Mouse (Mus musculus) small intestine, adult 2 months (tissue): Measurements from ENCODE around the gene Daam1. TPM values are rescaled to one million over a fixed set of nuclear protein-coding genes. Genes with fewer than 3 reads are reported as not detected.

ENCODE experiments used
- H3K27ac ChIP-seq: fragments of 200-500 bp; 2 replicates; pipeline ENCODE4 v1.5.1; 2012; ENCODE audit warnings: low read depth, low read length, control low read depth, inconsistent platforms; ENCODE audit not compliant: insufficient read depth
- H3K27me3 ChIP-seq: fragments of 200-500 bp; 2 replicates; pipeline ENCODE4 v1.6.1; 2012; ENCODE audit warnings: mild to moderate bottlenecking, moderate library complexity, low read length, inconsistent platforms; ENCODE audit not compliant: control insufficient read depth, insufficient read depth
- H3K36me3 ChIP-seq: fragments of 200-500 bp; 2 replicates; pipeline ENCODE4 v1.6.1; 2012; ENCODE audit warnings: mild to moderate bottlenecking, low read length, control low read depth, inconsistent platforms; ENCODE audit not compliant: control insufficient read depth, insufficient read depth
- H3K4me1 ChIP-seq: fragments of 200-500 bp; 2 replicates; pipeline ENCODE4 v1.6.1; 2012; ENCODE audit warnings: low read length, inconsistent platforms, mixed read lengths; ENCODE audit not compliant: control insufficient read depth, insufficient read depth, insufficient read length
- H3K4me3 ChIP-seq: fragments of 200-500 bp; 2 replicates; pipeline ENCODE4 v1.5.1; 2012; ENCODE audit warnings: low read depth, mild to moderate bottlenecking, control low read depth, inconsistent platforms, low read length, moderate library complexity
- CTCF ChIP-seq: fragments of 200-500 bp; IDR thresholded peaks from 2 replicates; pipeline ENCODE4 v1.5.1; 2012; ENCODE audit warnings: low read depth, mild to moderate bottlenecking, control low read depth, inconsistent platforms, low read length, moderate library complexity, mixed read lengths; ENCODE audit not compliant: insufficient replicate concordance, insufficient read length; ENCODE audit errors: extremely low read depth
- POLR2A ChIP-seq: fragments of 200-500 bp; IDR thresholded peaks from 2 replicates; pipeline ENCODE4 v1.6.1; 2012; ENCODE audit warnings: low read depth, mild to moderate bottlenecking, control low read depth, inconsistent platforms, low read length, moderate library complexity
- WGBS: fragments of 180-500 bp; shearing (Covaris S2); methylation state at CpG from one replicate; pipeline ENCODE4 v1.1.7; 2018; 5-methylcytosine and 5-hydroxymethylcytosine counted together
- polyA plus RNA-seq: library from polyadenylated mRNA; depleted of rRNA; stranded (reverse); fragments of >200 nt; gene quantifications from 2 replicates; pipeline ENCODE4 v1.2.3, GENCODE M21; 2012

The Daam1 gene
- polyA plus RNA-seq, 1 experiment, result 2.4 TPM

DNA sequence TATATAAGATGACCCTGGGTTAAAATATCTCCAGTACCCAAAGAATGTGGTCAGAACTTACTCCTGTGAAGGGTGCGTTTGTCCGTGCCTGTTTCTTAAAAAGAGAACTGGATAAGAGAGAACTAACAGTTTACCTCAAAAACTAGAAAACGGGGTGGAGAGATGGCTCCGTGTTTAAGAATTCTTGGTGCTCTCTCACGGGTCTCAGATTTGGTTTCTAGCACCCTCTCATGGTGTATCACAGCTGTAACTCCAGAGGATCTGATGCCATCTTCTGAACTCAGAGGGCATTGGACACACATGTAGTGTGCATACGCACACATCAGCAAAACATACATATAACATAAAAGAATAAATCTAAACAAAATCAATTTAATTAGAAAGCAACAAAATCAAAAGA, 181.2 kb downstream of the Daam1 start:
- no peaks in the 10 kb centered on the region for H3K4me1 ChIP-seq
- H3K27ac ChIP-seq, result no peak overlapping the region
- WGBS, result 93% methylated on average over 6 of the region's 6 CpGs
- H3K4me3 ChIP-seq, result no peak overlapping the region
- H3K27me3 ChIP-seq, result no peaks in the 10 kb centered on the region
- H3K36me3 ChIP-seq, result no peaks in the 10 kb centered on the region
- TF ChIP-seq CTCF (no peak), POLR2A (no peak)

DNA sequence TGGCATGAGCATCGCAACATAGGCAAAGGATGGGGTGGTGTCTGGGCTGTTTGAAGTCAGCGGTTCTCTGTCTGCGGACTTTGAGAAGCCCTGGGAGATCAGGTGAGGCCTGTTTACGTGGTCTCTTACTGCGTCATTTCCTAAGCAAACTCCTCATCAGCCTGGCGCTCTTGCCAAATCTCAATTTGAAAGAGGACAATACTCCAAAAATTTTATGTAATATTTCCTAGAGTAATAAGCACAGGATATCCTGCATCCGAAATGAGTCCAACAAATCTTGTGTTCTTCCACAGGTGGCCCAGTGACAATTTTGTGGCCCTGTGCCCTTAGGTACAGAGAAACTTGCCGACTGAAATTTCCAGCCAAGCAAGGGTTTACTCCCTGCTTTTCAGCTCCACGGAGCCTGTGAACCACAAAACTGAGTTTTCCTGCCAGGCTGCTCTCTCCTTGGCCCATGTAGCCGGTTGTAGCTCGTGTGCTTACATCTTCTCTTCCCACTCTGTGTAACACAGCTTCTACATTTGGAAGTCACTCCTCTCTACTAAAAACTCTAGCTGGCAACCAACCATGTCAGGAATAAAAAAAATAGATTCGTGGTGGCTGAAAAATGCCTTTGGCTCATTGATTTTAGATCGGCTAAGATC, 183.0 kb downstream of the Daam1 start:
- TF ChIP-seq POLR2A (no peak), CTCF (no peak)
- Histone ChIP-seq H3K4me1 (no peaks in the 10 kb centered on the region), H3K27me3 (no peaks in the 10 kb centered on the region), H3K4me3 (no peak overlapping the region), H3K27ac (no peak overlapping the region), H3K36me3 (no peaks in the 10 kb centered on the region)
- WGBS, result 68% methylated on average over 13 of the region's 13 CpGs

DNA sequence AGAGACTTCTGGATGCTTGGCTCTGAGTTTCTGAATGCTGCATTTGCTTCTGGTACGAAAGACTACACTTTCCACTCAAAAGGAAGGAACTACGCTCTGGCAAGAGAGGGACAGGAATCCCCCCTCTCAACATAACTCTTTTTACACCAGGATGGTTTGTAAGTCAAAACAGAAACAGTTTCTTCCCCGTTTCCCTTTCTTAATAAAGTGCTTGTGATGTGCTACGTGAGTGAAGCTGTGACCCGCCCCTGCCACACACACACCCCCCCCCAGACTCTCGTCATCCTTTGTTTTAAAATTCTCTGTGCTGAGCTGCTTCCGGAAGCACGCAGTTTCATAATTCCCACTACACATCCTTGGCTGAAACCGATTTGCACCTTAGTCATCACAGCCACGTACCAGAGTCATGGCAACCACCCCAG, 183.5 kb downstream of the Daam1 start:
- Histone ChIP-seq H3K4me3 (no peak overlapping the region), H3K27me3 (no peaks in the 10 kb centered on the region), H3K36me3 (no peaks in the 10 kb centered on the region), H3K27ac (no peak overlapping the region), H3K4me1 (no peaks in the 10 kb centered on the region)
- TF ChIP-seq POLR2A (no peak), CTCF (no peak)
- WGBS, result 54% methylated on average over 10 of the region's 10 CpGs

- Histone ChIP-seq H3K27me3 (no peaks in the 10 kb centered on the region), H3K36me3 (no peaks in the 10 kb centered on the region), H3K4me3 (no peak overlapping the region), H3K27ac (no peak overlapping the region), H3K4me1 (no peaks in the 10 kb centered on the region)
- 67% methylated on average over 5 of the region's 5 CpGs for WGBS
- TF ChIP-seq POLR2A, result no peak
- no peak for TF ChIP-seq CTCF
Observed at GRCm38 (mm10) chr12:72015296-72015695, 184.4 kb downstream of the Daam1 start.

- H3K4me1 ChIP-seq, result no peaks in the 10 kb centered on the region
- 83% methylated on average over 4 of the region's 4 CpGs for WGBS
- H3K36me3 ChIP-seq, result no peaks in the 10 kb centered on the region
- TF ChIP-seq CTCF (no peak), POLR2A (no peak)
- no peak overlapping the region for H3K4me3 ChIP-seq
- H3K27me3 ChIP-seq, result no peaks in the 10 kb centered on the region
- no peak overlapping the region for H3K27ac ChIP-seq
Observed at GRCm38 (mm10) chr12:72020285-72020684, 189.4 kb downstream of the Daam1 start.

GRCm38 (mm10) chr12:72021543-72021942, 190.7 kb downstream of the Daam1 start:
- H3K27ac ChIP-seq, result no peak overlapping the region
- no peaks in the 10 kb centered on the region for H3K4me1 ChIP-seq
- no peak overlapping the region for H3K4me3 ChIP-seq
- TF ChIP-seq CTCF (no peak), POLR2A (no peak)
- H3K36me3 ChIP-seq, result no peaks in the 10 kb centered on the region
- 37% methylated on average over 5 of the region's 5 CpGs for WGBS
- H3K27me3 ChIP-seq, result no peaks in the 10 kb centered on the region

- TF ChIP-seq CTCF, result no peak
- no peak for TF ChIP-seq POLR2A
- Histone ChIP-seq H3K4me3 (no peak overlapping the region), H3K27ac (no peak overlapping the region), H3K36me3 (no peaks in the 10 kb centered on the region), H3K4me1 (no peaks in the 10 kb centered on the region), H3K27me3 (no peaks in the 10 kb centered on the region)
- WGBS, result 74% methylated on average over 3 of the region's 3 CpGs
Observed at GRCm38 (mm10) chr12:72022790-72023189, 191.9 kb downstream of the Daam1 start.
